Mouse (Mus musculus): ENCODE measurements around the gene Nudt1.

- TF ChIP-seq CTCF (conservative IDR thresholded peaks at IDR 0.05; ENCODE audit: insufficient read depth, insufficient read length, low read depth, low read length) = no peak
- no peak for TF ChIP-seq POLR2A (IDR thresholded peaks at IDR 0.05; ENCODE audit: low read depth, low read length)
Measured at GRCm38 (mm10) chr5:140371671-140372070, 50.2 kb downstream of the Nudt1 start.
